In the genomic region with DNA sequence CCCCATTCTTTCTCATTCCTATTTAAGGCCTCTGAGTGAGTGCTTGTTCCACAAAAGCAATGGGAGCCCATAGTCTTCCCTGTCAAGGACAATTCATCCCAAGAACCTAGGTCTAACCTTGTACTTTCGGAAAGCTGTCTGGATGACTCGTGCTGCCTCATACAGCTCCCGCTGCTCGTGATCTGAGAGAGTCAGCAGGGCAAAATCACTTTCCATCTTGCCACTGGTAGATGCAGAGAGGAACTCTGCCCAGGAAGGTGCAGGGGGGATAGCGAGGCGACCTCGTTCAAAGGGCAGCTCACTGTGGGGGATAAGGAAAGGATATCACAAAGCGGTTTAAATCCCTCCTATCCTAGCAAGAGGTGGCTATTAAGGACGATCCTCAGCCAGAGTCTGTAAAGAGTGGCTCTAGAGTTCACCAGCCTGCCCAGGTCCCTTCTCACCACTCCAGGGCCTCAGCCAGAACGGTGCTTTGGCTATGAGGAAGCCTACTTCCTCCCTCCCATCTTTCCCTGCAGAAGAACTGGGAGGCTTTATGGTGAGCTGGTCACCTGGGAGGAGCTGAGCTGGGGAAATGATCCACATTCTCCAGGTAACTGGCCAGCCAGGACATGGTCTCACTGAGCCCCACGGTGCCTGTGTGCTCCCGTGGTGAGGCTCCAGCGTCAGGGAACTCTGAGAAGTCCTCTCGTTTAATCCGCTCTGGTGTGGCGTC, we compare ENCODE assay signal across 10 mouse cellular contexts. TPM values are rescaled to one million over a fixed set of nuclear protein-coding genes. Genes with fewer than 3 reads are reported as not detected.
A peak's percentile ranks its signal among the peaks of the same experiment; 100 is the strongest.
DNase-seq lines count a peak whose midpoint lies in the region; ATAC-seq and TF ChIP-seq lines count a peak whose summit lies in the region.
"Had no signal": no experiment of that assay in that cellular context is flagged by ENCODE, and none has a peak within 500 bp of the region (broad histone marks: within the 10 kb centered on the region; RNA-seq: fewer than 3 reads in every experiment).

No protein-coding gene starts in this region.

- no peak overlapping the region; the same call in 1 of the 2 replicates for H3K4me2 ChIP-seq in forebrain, embryonic 15.5 days (replicated peaks)
- H3K4me2 ChIP-seq in midbrain, embryonic 14.5 days (ENCODE audit: low read length), result peak overlapping the region; percentile 79; the same call in 1 of the 2 replicates

- no peak for ATAC-seq in forebrain, embryonic 15.5 days (replicated peaks)
- no peak for ATAC-seq in midbrain, embryonic 14.5 days (ENCODE audit: low FRiP score, low TSS enrichment)

- no peaks in the 10 kb centered on the region for H3K9me3 ChIP-seq in forebrain, embryonic 10.5 days
- H3K9me3 ChIP-seq in forebrain, embryonic 15.5 days, result no peaks in the 10 kb centered on the region
- no peaks in the 10 kb centered on the region for H3K9me3 ChIP-seq in midbrain, embryonic 14.5 days (ENCODE audit: control insufficient read depth, low read length)
- H3K9me3 ChIP-seq: megakaryocyte, embryonic 14.5 days had no signal

- peaks cover 58% of the 10 kb centered on the region for H3K36me3 ChIP-seq in forebrain, embryonic 10.5 days (replicated peaks)
- peaks cover 30% of the 10 kb centered on the region for H3K36me3 ChIP-seq in forebrain, embryonic 15.5 days
- peaks cover 35% of the 10 kb centered on the region for H3K36me3 ChIP-seq in midbrain, embryonic 14.5 days (ENCODE audit: control insufficient read depth, insufficient read depth, low read length)

- TF ChIP-seq CTCF in left cerebral cortex, adult 2 months (IDR thresholded peaks at IDR 0.05), result no peak
- TF ChIP-seq CTCF in embryonic fibroblast, embryonic 13.5 days (IDR thresholded peaks at IDR 0.05; ENCODE audit: borderline replicate concordance, insufficient read depth, low read length), result no peak

- H3K9ac ChIP-seq in forebrain, embryonic 15.5 days (replicated peaks), result no peak overlapping the region
- H3K9ac ChIP-seq in midbrain, embryonic 14.5 days (replicated peaks; ENCODE audit: low read length), result no peak overlapping the region

- H3K27ac ChIP-seq in forebrain, embryonic 10.5 days, result no peak overlapping the region
- H3K27ac ChIP-seq in forebrain, embryonic 15.5 days (replicated peaks), result no peak overlapping the region
- H3K27ac ChIP-seq in left cerebral cortex, adult 2 months, result peak overlapping the region; percentile 8; the same call in 1 of the 2 replicates
- H3K27ac ChIP-seq in embryonic fibroblast, embryonic 13.5 days (ENCODE audit: insufficient read depth, low read length), result peak overlapping the region; percentile 97
- 0 out of 2 replicates have a peak overlapping the region, but pooled peaks have one; percentile 96 for H3K27ac ChIP-seq in midbrain, embryonic 14.5 days (replicated peaks; ENCODE audit: low read depth, low read length)

- H3K4me1 ChIP-seq in forebrain, embryonic 10.5 days, result peaks cover 47% of the 10 kb centered on the region
- H3K4me1 ChIP-seq in forebrain, embryonic 15.5 days, result peaks cover 29% of the 10 kb centered on the region
- peaks cover 9% of the 10 kb centered on the region for H3K4me1 ChIP-seq in embryonic fibroblast, embryonic 13.5 days (ENCODE audit: control insufficient read depth, insufficient read depth, low read length)
- H3K4me1 ChIP-seq in midbrain, embryonic 14.5 days (ENCODE audit: control insufficient read depth, insufficient read depth, low read length), result peaks cover 19% of the 10 kb centered on the region

- 77% methylated on average over 16 of the region's 16 CpGs for WGBS in forebrain, embryonic 10.5 days
- 80% methylated on average over 16 of the region's 16 CpGs for WGBS in forebrain, embryonic 15.5 days
- 84% methylated on average over 16 of the region's 16 CpGs for WGBS in midbrain, embryonic 14.5 days

- intact Hi-C loops in left cerebral cortex, adult 2 months (cut with DNase I), result loop anchor here (5.0 kb wide), 1 partner anchor 41 kb away; no protein-coding TSS in a partner anchor

- peak overlapping the region; percentile 72; the same call in 1 of the 2 replicates for H3K4me3 ChIP-seq in forebrain, embryonic 10.5 days
- H3K4me3 ChIP-seq in forebrain, embryonic 15.5 days, result no peak overlapping the region; the same call in 1 of the 2 replicates
- H3K4me3 ChIP-seq in left cerebral cortex, adult 2 months, result no peak overlapping the region
- H3K4me3 ChIP-seq in embryonic fibroblast, embryonic 13.5 days (ENCODE audit: insufficient read depth, low read length), result peak overlapping the region; percentile 65; the same call in 1 of the 2 replicates
- 0 out of 2 replicates have a peak overlapping the region, but pooled peaks have one; percentile 65 for H3K4me3 ChIP-seq in midbrain, embryonic 14.5 days (replicated peaks; ENCODE audit: low read depth, low read length)
- H3K4me3 ChIP-seq: megakaryocyte, embryonic 14.5 days had no signal

- TF ChIP-seq POLR2A in embryonic fibroblast, embryonic 13.5 days (IDR thresholded peaks at IDR 0.05; ENCODE audit: low read depth, low read length), result no peak

- no peak for DNase-seq in forebrain, embryonic 10.5 days (ENCODE audit: extremely low spot score, low spot score)
- DNase-seq in left cerebral cortex, adult 2 months (ENCODE audit: extremely low spot score in 1 of 2, low spot score in 2 of 2), result no peak
- DNase-seq in left cerebral cortex, adult 8-10 months (ENCODE audit: low spot score in 2 of 2), result no peak
- DNase-seq in midbrain, embryonic 14.5 days, result no peak
- no peak for DNase-seq in cerebellum, adult 8-10 months
- DNase-seq in testis, postnatal 14 days (ENCODE audit: low spot score), result no peak

- H3K27me3 ChIP-seq in forebrain, embryonic 10.5 days (ENCODE audit: poor library complexity, severe bottlenecking), result no peaks in the 10 kb centered on the region
- no peaks in the 10 kb centered on the region for H3K27me3 ChIP-seq in forebrain, embryonic 15.5 days
- no peaks in the 10 kb centered on the region for H3K27me3 ChIP-seq in midbrain, embryonic 14.5 days (ENCODE audit: control insufficient read depth, insufficient read depth, low read length)
- H3K27me3 ChIP-seq: CH12.LX; megakaryocyte, embryonic 14.5 days had no signal

RNA-seq across cellular contexts. Expression of a gene that starts 2.3 kb away (rescaled TPM):
- polyA plus RNA-seq in forebrain, embryonic 10.5 days (2016; fragmentation: Nextera tagmentation; extraction: Ambion mirVana), result 176 and 181 TPM in 2 replicates
- 148 and 153 TPM in 2 replicates for polyA plus RNA-seq in forebrain, embryonic 15.5 days (2015; fragmentation: Nextera tagmentation; extraction: Ambion mirVana)
- total RNA-seq in left cerebral cortex, adult 2 months (2021), result 10 to 100 TPM; 52.2 to 56.7 TPM
- total RNA-seq in left cerebral cortex, adult 8-10 months (2022), result 10 to 100 TPM; 52.5 to 69.9 (median 59.3) TPM
- polyA plus RNA-seq in embryonic fibroblast, embryonic 13.5 days (2011; ENCODE audit: insufficient read length, low read depth, missing spikeins), result 91.1 and 106 TPM in 2 replicates
- polyA plus RNA-seq in midbrain, embryonic 14.5 days (2014; fragmentation: Nextera tagmentation; extraction: Ambion mirVana), result 101 and 132 TPM in 2 replicates

RNA-seq across cellular contexts. Expression of a gene that starts 14.5 kb away (rescaled TPM):
- polyA plus RNA-seq in forebrain, embryonic 10.5 days (2016; fragmentation: Nextera tagmentation; extraction: Ambion mirVana), result 33.4 and 44.7 TPM in 2 replicates
- 6.3 and 8.4 TPM in 2 replicates for polyA plus RNA-seq in forebrain, embryonic 15.5 days (2015; fragmentation: Nextera tagmentation; extraction: Ambion mirVana)
- total RNA-seq in left cerebral cortex, adult 2 months (2021), result 10 to 100 TPM in 1 of 2 experiments, 1 to 10 TPM in 1; 9.8 to 10.6 TPM
- total RNA-seq in left cerebral cortex, adult 8-10 months (2022), result 10 to 100 TPM; 10.5 to 14.1 (median 12.5) TPM
- 15.6 and 31.0 TPM in 2 replicates for polyA plus RNA-seq in embryonic fibroblast, embryonic 13.5 days (2011; ENCODE audit: insufficient read length, low read depth, missing spikeins)
- 8.5 and 8.7 TPM in 2 replicates for polyA plus RNA-seq in midbrain, embryonic 14.5 days (2014; fragmentation: Nextera tagmentation; extraction: Ambion mirVana)

RNA-seq across cellular contexts. Expression of a gene that starts 16.4 kb away (rescaled TPM):
- polyA plus RNA-seq in forebrain, embryonic 10.5 days (2016; fragmentation: Nextera tagmentation; extraction: Ambion mirVana), result 7.4 and 9.1 TPM in 2 replicates
- 17.0 and 17.6 TPM in 2 replicates for polyA plus RNA-seq in forebrain, embryonic 15.5 days (2015; fragmentation: Nextera tagmentation; extraction: Ambion mirVana)
- 100 to 1,000 TPM; 238 to 261 TPM for total RNA-seq in left cerebral cortex, adult 2 months (2021)
- total RNA-seq in left cerebral cortex, adult 8-10 months (2022), result 100 to 1,000 TPM; 185 to 201 (median 191) TPM
- polyA plus RNA-seq in embryonic fibroblast, embryonic 13.5 days (2011; ENCODE audit: insufficient read length, low read depth, missing spikeins), result 15.3 and 16.4 TPM in 2 replicates
- polyA plus RNA-seq in midbrain, embryonic 14.5 days (2014; fragmentation: Nextera tagmentation; extraction: Ambion mirVana), result 19.4 and 21.0 TPM in 2 replicates

RNA-seq across cellular contexts. Expression of a gene that starts 17.0 kb away (rescaled TPM):
- polyA plus RNA-seq in forebrain, embryonic 10.5 days (2016; fragmentation: Nextera tagmentation; extraction: Ambion mirVana), result 1,843 and 1,871 TPM in 2 replicates
- 683 and 724 TPM in 2 replicates for polyA plus RNA-seq in forebrain, embryonic 15.5 days (2015; fragmentation: Nextera tagmentation; extraction: Ambion mirVana)
- total RNA-seq in left cerebral cortex, adult 2 months (2021), result 100 to 1,000 TPM; 207 to 224 TPM
- total RNA-seq in left cerebral cortex, adult 8-10 months (2022), result 100 to 1,000 TPM; 203 to 237 (median 220) TPM
- polyA plus RNA-seq in embryonic fibroblast, embryonic 13.5 days (2011; ENCODE audit: insufficient read length, low read depth, missing spikeins), result 1,131 and 1,278 TPM in 2 replicates
- 661 and 672 TPM in 2 replicates for polyA plus RNA-seq in midbrain, embryonic 14.5 days (2014; fragmentation: Nextera tagmentation; extraction: Ambion mirVana)

RNA-seq across cellular contexts. Expression of a gene that starts 24.2 kb away (rescaled TPM):
- polyA plus RNA-seq in forebrain, embryonic 10.5 days (2016; fragmentation: Nextera tagmentation; extraction: Ambion mirVana), result 138 TPM in 2 replicates
- polyA plus RNA-seq in forebrain, embryonic 15.5 days (2015; fragmentation: Nextera tagmentation; extraction: Ambion mirVana), result 167 and 168 TPM in 2 replicates
- total RNA-seq in left cerebral cortex, adult 2 months (2021), result 100 to 1,000 TPM; 107 to 117 TPM
- 100 to 1,000 TPM; 124 to 140 (median 132) TPM for total RNA-seq in left cerebral cortex, adult 8-10 months (2022)
- 75.9 and 81.1 TPM in 2 replicates for polyA plus RNA-seq in embryonic fibroblast, embryonic 13.5 days (2011; ENCODE audit: insufficient read length, low read depth, missing spikeins)
- 158 and 171 TPM in 2 replicates for polyA plus RNA-seq in midbrain, embryonic 14.5 days (2014; fragmentation: Nextera tagmentation; extraction: Ambion mirVana)

Comparison
In these comparisons a context has a peak if more than half of its experiments do, and no peak if none do; other contexts are left out.
1. H3K4me3 ChIP-seq: peak in forebrain, embryonic 10.5 days (single experiment), embryonic fibroblast, embryonic 13.5 days (single experiment) and midbrain, embryonic 14.5 days (single experiment); none in forebrain, embryonic 15.5 days (single experiment) and left cerebral cortex, adult 2 months (single experiment).
2. H3K27ac ChIP-seq: peak in left cerebral cortex, adult 2 months (single experiment), embryonic fibroblast, embryonic 13.5 days (single experiment) and midbrain, embryonic 14.5 days (single experiment); none in forebrain, embryonic 10.5 days (single experiment) and forebrain, embryonic 15.5 days (single experiment).